Mouse (Mus musculus) forebrain, embryonic 11.5 days (tissue): Measurements from ENCODE around the gene 5530400C23Rik. TPM values are rescaled to one million over a fixed set of nuclear protein-coding genes. Genes with fewer than 3 reads are reported as not detected.
"Not testable (repeated sequence)": the region's sequence is repeated elsewhere in the genome, so short reads cannot be mapped to it uniquely, and the experiment has no call there.

Experiments used
- ATAC-seq: fragments of 200-750 bp; cut with Nextera tagmentation; replicated peaks from 2 replicates; pipeline ENCODE4 v1.8.0; 2017; ENCODE audit warnings: moderate TSS enrichment; ENCODE audit not compliant: low FRiP score
- DNase-seq: peaks from one replicate; pipeline ENCODE4 v3.0.0-alpha.2; 2017; ENCODE audit warnings: low spot score
- H3K27ac ChIP-seq: fragments of 300-500 bp; sonication (generic); 2 replicates; pipeline ENCODE4 v1.5.1; 2014; ENCODE audit warnings: low read depth, low read length
- H3K27me3 ChIP-seq: fragments of 300-500 bp; sonication (generic); 2 replicates; pipeline ENCODE4 v1.6.1; 2014; ENCODE audit warnings: mild to moderate bottlenecking, low read length, mixed read lengths; ENCODE audit not compliant: control insufficient read depth, insufficient read depth
- H3K36me3 ChIP-seq: fragments of 300-500 bp; sonication (generic); 2 replicates; pipeline ENCODE4 v1.6.1; 2014; ENCODE audit warnings: mild to moderate bottlenecking, low read length, moderate library complexity, mixed read lengths; ENCODE audit not compliant: control insufficient read depth, insufficient read depth
- H3K4me1 ChIP-seq: fragments of 300-500 bp; sonication (generic); replicated peaks from 2 replicates; pipeline ENCODE4 v1.6.1; 2014; ENCODE audit warnings: low read length, mixed read lengths; ENCODE audit not compliant: control insufficient read depth, insufficient read depth
- H3K4me2 ChIP-seq: fragments of 300-500 bp; sonication (generic); 2 replicates; pipeline ENCODE4 v1.6.1; 2014; ENCODE audit warnings: low read depth, mild to moderate bottlenecking, low read length, moderate library complexity, mixed read lengths; ENCODE audit not compliant: severe bottlenecking
- H3K4me3 ChIP-seq: fragments of 300-500 bp; sonication (generic); 2 replicates; pipeline ENCODE4 v1.5.1; 2014; ENCODE audit warnings: low read depth, low read length
- H3K9ac ChIP-seq: fragments of 300-500 bp; sonication (generic); 2 replicates; pipeline ENCODE4 v1.6.1; 2014; ENCODE audit warnings: low read length
- H3K9me3 ChIP-seq: fragments of 300-500 bp; sonication (generic); 2 replicates; pipeline ENCODE4 v1.6.1; 2016; ENCODE audit warnings: low read length, mixed read lengths; ENCODE audit not compliant: control insufficient read depth
- WGBS: fragments of 180-500 bp; shearing (Covaris S2); extraction: QIAGEN DNeasy Blood & Tissue Kit; methylation state at CpG from one replicate; pipeline ENCODE4 v1.1.7; 2014; 5-methylcytosine and 5-hydroxymethylcytosine counted together
- polyA plus RNA-seq: library from polyadenylated mRNA; unstranded; fragments of >200 nt; fragmentation: Nextera tagmentation; extraction: Ambion mirVana; gene quantifications from 2 replicates; pipeline ENCODE4 v1.2.1, GENCODE M21; 2014

The 5530400C23Rik gene
- not detected in 2 replicates for polyA plus RNA-seq

DNA sequence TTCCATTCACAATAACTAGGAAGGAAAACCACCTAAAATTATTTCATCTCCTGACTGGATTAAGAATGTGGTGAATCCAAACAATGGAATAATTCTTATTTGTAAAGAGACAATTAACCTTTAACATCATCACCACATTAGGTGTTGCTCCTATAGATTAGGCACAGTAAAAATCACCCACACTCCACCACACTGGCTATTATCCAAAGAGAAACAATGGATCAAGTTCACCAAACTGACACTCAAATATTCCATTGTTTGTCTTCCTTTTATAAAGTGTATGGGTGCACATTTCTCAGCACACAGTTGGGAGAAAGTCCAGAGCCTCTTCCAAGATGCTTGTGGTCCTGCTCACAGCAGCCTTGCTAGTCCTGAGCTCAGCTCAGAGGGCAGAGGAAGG lies at the start of gene 5530400C23Rik:
Gene 5530400C23Rik (plus strand): TSS at position 301 of the 400 bp plus-strand sequence.
- H3K27me3 ChIP-seq, H3K4me2 ChIP-seq, H3K36me3 ChIP-seq, DNase-seq, H3K9me3 ChIP-seq, H3K4me1 ChIP-seq, H3K4me3 ChIP-seq, H3K27ac ChIP-seq, ATAC-seq, H3K9ac ChIP-seq: not testable (repeated sequence)

DNA sequence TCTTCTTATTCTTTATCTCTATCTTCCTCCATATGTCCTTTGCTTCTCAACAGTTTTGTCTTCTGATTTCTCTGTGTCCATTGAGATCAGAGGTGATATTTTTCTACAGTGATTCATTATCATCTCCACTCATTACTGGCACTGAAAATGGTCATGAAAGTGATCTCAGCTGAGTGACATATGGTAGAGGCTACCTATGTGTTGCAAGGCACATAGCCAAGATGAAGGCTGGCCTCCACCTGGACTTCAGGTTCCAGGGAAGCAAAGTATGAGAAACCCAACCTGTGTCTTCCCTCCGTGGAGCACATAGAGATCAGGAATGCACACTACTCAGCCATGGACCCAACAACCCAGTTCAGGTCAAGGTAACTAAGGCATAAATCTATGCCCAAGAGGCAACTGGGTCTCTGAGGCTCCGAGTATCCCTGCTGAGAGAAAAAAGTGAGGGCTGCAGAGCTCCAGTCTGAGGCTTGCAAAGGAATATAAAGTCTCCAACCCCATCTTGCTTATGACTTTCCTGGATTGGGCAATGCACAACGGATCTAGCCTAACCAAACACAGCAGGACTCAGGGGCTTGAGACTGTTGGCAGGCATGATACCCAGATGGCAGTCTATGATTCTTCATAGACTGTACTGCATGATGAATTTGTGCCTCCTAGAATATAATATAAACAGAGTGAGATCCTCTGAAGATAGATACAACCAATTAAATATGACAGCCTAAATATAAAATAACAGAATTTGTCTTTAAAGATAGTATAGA lies 14.1 kb downstream of the 5530400C23Rik start:
- Histone ChIP-seq H3K36me3 (no peaks in the 10 kb centered on the region), H3K9me3 (no peaks in the 10 kb centered on the region), H3K9ac (no peak overlapping the region), H3K27ac (no peak overlapping the region), H3K4me2 (no peak overlapping the region), H3K4me3 (no peak overlapping the region), H3K27me3 (no peaks in the 10 kb centered on the region), H3K4me1 (no peaks in the 10 kb centered on the region)
- WGBS = 84% methylated on average over 3 of the region's 3 CpGs
- no peak for DNase-seq
- no peak for ATAC-seq

DNA sequence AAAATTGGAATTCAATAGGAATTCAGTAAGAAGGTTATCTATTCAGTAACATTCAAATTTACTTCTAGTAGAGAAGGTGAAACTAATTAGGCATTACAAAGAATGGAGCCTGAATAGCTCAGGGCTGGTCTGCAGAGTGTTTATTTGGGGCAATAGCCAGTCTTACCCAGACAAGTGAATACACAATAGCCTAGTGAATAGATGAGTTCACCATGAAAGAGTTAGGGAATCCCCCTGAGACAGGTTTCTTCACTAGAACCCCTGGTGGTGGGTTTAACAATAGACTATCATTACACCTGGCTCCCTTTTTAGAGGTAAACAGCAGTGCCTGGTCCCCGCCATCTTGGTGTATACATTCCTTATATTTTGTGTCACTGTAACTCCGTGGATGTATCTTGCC lies 21.9 kb downstream of the 5530400C23Rik start:
- H3K27me3 ChIP-seq, H3K9me3 ChIP-seq, ATAC-seq, DNase-seq, H3K4me1 ChIP-seq, H3K4me3 ChIP-seq, H3K27ac ChIP-seq, H3K4me2 ChIP-seq, H3K36me3 ChIP-seq, H3K9ac ChIP-seq: not testable (repeated sequence)
- 85% methylated on average over 2 of the region's 2 CpGs for WGBS

DNA sequence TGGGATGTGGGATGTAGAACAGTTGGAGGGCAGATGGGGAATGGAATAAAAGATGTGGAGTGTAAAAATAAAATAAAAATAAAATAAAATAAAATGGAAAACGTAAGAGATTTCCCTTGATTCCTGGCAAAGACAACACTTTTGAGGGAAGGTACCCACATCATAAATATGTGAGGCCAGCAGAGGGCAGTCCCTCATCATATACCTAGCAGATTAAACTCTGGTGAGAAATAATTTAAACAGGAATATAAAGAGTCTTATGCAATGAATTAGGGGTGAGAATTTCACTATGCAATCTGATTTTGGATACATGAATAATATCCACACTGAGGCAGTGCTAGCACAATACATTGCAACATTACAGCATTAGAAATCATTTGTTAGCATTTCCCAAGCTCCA lies 46.5 kb downstream of the 5530400C23Rik start:
- no peak overlapping the region for H3K4me3 ChIP-seq
- H3K27me3 ChIP-seq = no peaks in the 10 kb centered on the region
- DNase-seq (no peak), ATAC-seq (no peak)
- no peaks in the 10 kb centered on the region for H3K9me3 ChIP-seq
- no peak overlapping the region for H3K4me2 ChIP-seq
- no peak overlapping the region for H3K27ac ChIP-seq
- H3K36me3 ChIP-seq = no peaks in the 10 kb centered on the region
- no peak overlapping the region for H3K9ac ChIP-seq
- 80% methylated on average over 1 of the region's 1 CpGs for WGBS
- H3K4me1 ChIP-seq = no peaks in the 10 kb centered on the region

DNA sequence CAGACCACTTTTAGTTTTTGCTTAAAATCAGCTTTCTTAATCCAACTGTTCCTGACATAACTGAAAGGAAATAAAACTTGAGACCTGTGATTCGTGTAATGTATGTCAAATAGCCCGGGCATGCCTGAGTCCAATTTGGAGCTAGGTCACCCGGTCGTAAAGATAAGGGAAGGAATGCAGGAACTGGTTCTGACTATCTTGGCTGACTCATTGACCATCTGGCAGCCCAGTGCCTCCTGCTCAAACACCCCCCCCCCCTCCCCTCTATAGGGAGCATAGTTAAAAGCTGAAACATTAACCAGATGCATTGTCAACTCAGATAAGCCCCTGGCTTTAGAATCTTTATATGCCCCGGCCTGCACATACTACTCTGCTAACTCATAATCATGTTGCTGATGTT lies 49.7 kb downstream of the 5530400C23Rik start:
- H3K4me2 ChIP-seq, H3K4me3 ChIP-seq, H3K9ac ChIP-seq, H3K27ac ChIP-seq, H3K9me3 ChIP-seq, H3K27me3 ChIP-seq, DNase-seq, H3K36me3 ChIP-seq, H3K4me1 ChIP-seq, ATAC-seq: not testable (repeated sequence)
- WGBS = 75% methylated on average over 5 of the region's 5 CpGs

Other genes with a start within 250 kb of the 5530400C23Rik start
- not detected in 2 replicates for gene Tas2r140, start 236.4 kb upstream of the 5530400C23Rik start, polyA plus RNA-seq
- 59.8 and 70.4 TPM in 2 replicates for gene Smim10l1, start 187.3 kb upstream of the 5530400C23Rik start, polyA plus RNA-seq